Mouse (Mus musculus): ENCODE results near the gene Rbbp8nl. TPM values are rescaled to one million over a fixed set of nuclear protein-coding genes. Genes with fewer than 3 reads are reported as not detected.

Rbbp8nl gene
- polyA plus RNA-seq, 1 experiment = not detected

- H3K27ac ChIP-seq (ENCODE audit: insufficient read depth, low read length) = no peak overlapping the region
- no peak for DNase-seq
- TF ChIP-seq POLR2A (IDR thresholded peaks at IDR 0.05; ENCODE audit: borderline replicate concordance, insufficient read depth, low read length) (no peak), CTCF (IDR thresholded peaks at IDR 0.05; ENCODE audit: borderline replicate concordance, insufficient read depth, low read depth, low read length) (no peak)
- no peaks in the 10 kb centered on the region for H3K27me3 ChIP-seq (ENCODE audit: control insufficient read depth, insufficient read depth, low read length)
- no peak overlapping the region for H3K4me3 ChIP-seq (replicated peaks; ENCODE audit: insufficient read depth, low read depth, low read length)
- WGBS = 70% methylated on average over 8 of the region's 8 CpGs
- H3K4me1 ChIP-seq (ENCODE audit: control insufficient read depth, insufficient read depth, low read length) = no peaks in the 10 kb centered on the region; the same call in 1 of the 2 replicates
Measured at GRCm38 (mm10) chr2:180279321-180279720, 10.4 kb downstream of the Rbbp8nl start.

GRCm38 (mm10) chr2:180277773-180278320, 11.8 kb downstream of the Rbbp8nl start:
- WGBS = 59% methylated on average over 8 of the region's 8 CpGs
- TF ChIP-seq CTCF (IDR thresholded peaks at IDR 0.05; ENCODE audit: borderline replicate concordance, insufficient read depth, low read depth, low read length) = no peak
- TF ChIP-seq POLR2A (IDR thresholded peaks at IDR 0.05; ENCODE audit: borderline replicate concordance, insufficient read depth, low read length) = no peak

GRCm38 (mm10) chr2:180276851-180277259, 12.8 kb downstream of the Rbbp8nl start:
- peaks cover 4% of the 10 kb centered on the region for H3K4me1 ChIP-seq (ENCODE audit: control insufficient read depth, insufficient read depth, low read length)
- TF ChIP-seq CTCF (IDR thresholded peaks at IDR 0.05; ENCODE audit: borderline replicate concordance, insufficient read depth, low read depth, low read length) (no peak), POLR2A (IDR thresholded peaks at IDR 0.05; ENCODE audit: borderline replicate concordance, insufficient read depth, low read length) (no peak)
- 78% methylated on average over 8 of the region's 8 CpGs for WGBS
- DNase-seq = no peak
- no peak overlapping the region for H3K27ac ChIP-seq (ENCODE audit: insufficient read depth, low read length)
- H3K27me3 ChIP-seq (ENCODE audit: control insufficient read depth, insufficient read depth, low read length) = no peaks in the 10 kb centered on the region
- no peak overlapping the region for H3K4me3 ChIP-seq (replicated peaks; ENCODE audit: insufficient read depth, low read depth, low read length)

More at GRCm38 (mm10) chr2:180277773-180278320, 11.8 kb downstream of the Rbbp8nl start:
- Histone ChIP-seq H3K4me1 (ENCODE audit: control insufficient read depth, insufficient read depth, low read length) (no peaks in the 10 kb centered on the region; the same call in 1 of the 2 replicates), H3K27ac (ENCODE audit: insufficient read depth, low read length) (no peak overlapping the region), H3K27me3 (ENCODE audit: control insufficient read depth, insufficient read depth, low read length) (no peaks in the 10 kb centered on the region), H3K4me3 (replicated peaks; ENCODE audit: insufficient read depth, low read depth, low read length) (no peak overlapping the region)
- DNase-seq = no peak

- no peak for DNase-seq
- WGBS = 54% methylated on average over 4 of the region's 4 CpGs
- Histone ChIP-seq H3K4me3 (replicated peaks; ENCODE audit: insufficient read depth, low read depth, low read length) (no peak overlapping the region), H3K27me3 (ENCODE audit: control insufficient read depth, insufficient read depth, low read length) (no peaks in the 10 kb centered on the region), H3K27ac (ENCODE audit: insufficient read depth, low read length) (no peak overlapping the region), H3K4me1 (ENCODE audit: control insufficient read depth, insufficient read depth, low read length) (peaks cover 8% of the 10 kb centered on the region)
- TF ChIP-seq POLR2A (IDR thresholded peaks at IDR 0.05; ENCODE audit: borderline replicate concordance, insufficient read depth, low read length) = no peak
- no peak for TF ChIP-seq CTCF (IDR thresholded peaks at IDR 0.05; ENCODE audit: borderline replicate concordance, insufficient read depth, low read depth, low read length)
Measured at GRCm38 (mm10) chr2:180276385-180276784, 13.3 kb downstream of the Rbbp8nl start.

GRCm38 (mm10) chr2:180275836-180276235, 13.8 kb downstream of the Rbbp8nl start:
- TF ChIP-seq POLR2A (IDR thresholded peaks at IDR 0.05; ENCODE audit: borderline replicate concordance, insufficient read depth, low read length) = no peak
- peak; percentile 89 for TF ChIP-seq CTCF (IDR thresholded peaks at IDR 0.05; ENCODE audit: borderline replicate concordance, insufficient read depth, low read depth, low read length)
- no peaks in the 10 kb centered on the region for H3K27me3 ChIP-seq (ENCODE audit: control insufficient read depth, insufficient read depth, low read length)
- H3K4me3 ChIP-seq (replicated peaks; ENCODE audit: insufficient read depth, low read depth, low read length) = peak overlapping the region; percentile 5
- DNase-seq = peak; percentile 65 to 78
- peaks cover 12% of the 10 kb centered on the region for H3K4me1 ChIP-seq (ENCODE audit: control insufficient read depth, insufficient read depth, low read length)
- WGBS = 0% methylated on average over 8 of the region's 8 CpGs
- H3K27ac ChIP-seq (ENCODE audit: insufficient read depth, low read length) = no peak overlapping the region

- no peak overlapping the region for H3K27ac ChIP-seq (ENCODE audit: insufficient read depth, low read length)
- no peaks in the 10 kb centered on the region for H3K27me3 ChIP-seq (ENCODE audit: control insufficient read depth, insufficient read depth, low read length)
- no peak for DNase-seq
- H3K4me3 ChIP-seq (replicated peaks; ENCODE audit: insufficient read depth, low read depth, low read length) = no peak overlapping the region
- H3K4me1 ChIP-seq (ENCODE audit: control insufficient read depth, insufficient read depth, low read length) = peaks cover 14% of the 10 kb centered on the region
- TF ChIP-seq CTCF (IDR thresholded peaks at IDR 0.05; ENCODE audit: borderline replicate concordance, insufficient read depth, low read depth, low read length) (no peak), POLR2A (IDR thresholded peaks at IDR 0.05; ENCODE audit: borderline replicate concordance, insufficient read depth, low read length) (no peak)
- 88% methylated on average over 2 of the region's 2 CpGs for WGBS
Measured at GRCm38 (mm10) chr2:180274523-180274922, 15.2 kb downstream of the Rbbp8nl start.

GRCm38 (mm10) chr2:180273394-180274244, 16.1 kb downstream of the Rbbp8nl start, which contains the start of gene Cables2:
Gene Cables2 (minus strand): TSS chr2:180273496.
- TF ChIP-seq CTCF (IDR thresholded peaks at IDR 0.05; ENCODE audit: borderline replicate concordance, insufficient read depth, low read depth, low read length) = no peak
- no peak for TF ChIP-seq POLR2A (IDR thresholded peaks at IDR 0.05; ENCODE audit: borderline replicate concordance, insufficient read depth, low read length)
- 5% methylated on average over 58 of the region's 68 CpGs for WGBS
- peaks cover 14% of the 10 kb centered on the region for H3K4me1 ChIP-seq (ENCODE audit: control insufficient read depth, insufficient read depth, low read length)
- peak within 1 kb of the TSS; percentile 22; the same call in 1 of the 2 replicates for H3K27ac ChIP-seq (ENCODE audit: insufficient read depth, low read length)
- DNase-seq = peak; percentile 91 to 95
- H3K4me3 ChIP-seq (replicated peaks; ENCODE audit: insufficient read depth, low read depth, low read length) = peak within 1 kb of the TSS; percentile 85
- H3K27me3 ChIP-seq (ENCODE audit: control insufficient read depth, insufficient read depth, low read length) = no peaks in the 10 kb centered on the region
